Mouse (Mus musculus): Measurements from ENCODE around the gene Msn.

- TF ChIP-seq POLR2A (IDR thresholded peaks at IDR 0.05; ENCODE audit: borderline replicate concordance, insufficient read depth, low read length): no peak
- TF ChIP-seq CTCF (IDR thresholded peaks at IDR 0.05; ENCODE audit: borderline replicate concordance, insufficient read depth, low read depth, low read length): no peak
These were observed 21.5 kb downstream of the Msn start for GRCm38 (mm10) chrX:96117366-96117765.
